Mouse (Mus musculus) stomach, postnatal 0 days (tissue): Measurements from ENCODE around the gene Prc1. TPM values are rescaled to one million over a fixed set of nuclear protein-coding genes. Genes with fewer than 3 reads are reported as not detected.

Experiments used
- ATAC-seq: fragments of 200-750 bp; cut with Nextera tagmentation; 2 replicates; pipeline ENCODE4 v1.8.0; 2017; ENCODE audit not compliant: low FRiP score, low TSS enrichment
- DNase-seq: peaks from one replicate; pipeline ENCODE4 v3.0.0-alpha.2; 2016; ENCODE audit warnings: low spot score
- H3K27ac ChIP-seq: fragments of 300-500 bp; sonication (generic); replicated peaks from 2 replicates; pipeline ENCODE4 v1.5.1; 2014; ENCODE audit warnings: mild to moderate bottlenecking, control low read depth
- H3K27me3 ChIP-seq: fragments of 300-500 bp; sonication (generic); 2 replicates; pipeline ENCODE4 v1.6.1; 2014; ENCODE audit warnings: low read length; ENCODE audit not compliant: control insufficient read depth, insufficient read depth
- H3K36me3 ChIP-seq: fragments of 300-500 bp; sonication (generic); 2 replicates; pipeline ENCODE4 v1.6.1; 2014; ENCODE audit warnings: low read length, mixed read lengths; ENCODE audit not compliant: control insufficient read depth, insufficient read depth
- H3K4me1 ChIP-seq: fragments of 300-500 bp; sonication (generic); replicated peaks from 2 replicates; pipeline ENCODE4 v1.6.1; 2014; ENCODE audit warnings: antibody characterized with exemption; ENCODE audit not compliant: control insufficient read depth, insufficient read depth
- H3K4me2 ChIP-seq: fragments of 300-500 bp; sonication (generic); replicated peaks from 2 replicates; pipeline ENCODE4 v1.6.1; 2014; ENCODE audit warnings: low read depth, mild to moderate bottlenecking, control low read depth, moderate library complexity
- H3K4me3 ChIP-seq: fragments of 300-500 bp; sonication (generic); 2 replicates; pipeline ENCODE4 v1.5.1; 2014; ENCODE audit warnings: low read depth, low read length, control low read depth
- H3K9ac ChIP-seq: fragments of 300-500 bp; sonication (generic); 2 replicates; pipeline ENCODE4 v1.6.1; 2014; ENCODE audit warnings: mild to moderate bottlenecking, low read length, control low read depth, mixed read lengths
- H3K9me3 ChIP-seq: fragments of 300-500 bp; sonication (generic); 2 replicates; pipeline ENCODE4 v1.6.1; 2016; ENCODE audit warnings: low read length; ENCODE audit not compliant: control insufficient read depth
- CTCF ChIP-seq: IDR thresholded peaks from 2 replicates; pipeline ENCODE4 v1.5.1; 2016; ENCODE audit warnings: antibody characterized with exemption, low read depth, mild to moderate bottlenecking, moderate library complexity
- EP300 ChIP-seq: optimal IDR thresholded peaks from 2 replicates; pipeline ENCODE3; 2016; ENCODE audit warnings: antibody characterized with exemption
- WGBS: fragments of 180-500 bp; shearing (Covaris S2); extraction: QIAGEN DNeasy Blood & Tissue Kit; methylation state at CpG from one replicate; pipeline ENCODE4 v1.1.7; 2014; 5-methylcytosine and 5-hydroxymethylcytosine counted together
- polyA plus RNA-seq: library from polyadenylated mRNA; unstranded; fragments of >200 nt; fragmentation: Nextera tagmentation; extraction: Ambion mirVana; gene quantifications from 2 replicates; pipeline ENCODE4 v1.2.1, GENCODE M21; 2015

The Prc1 gene
- polyA plus RNA-seq, 1 experiment from 2014 or later = 38.0 TPM

DNA sequence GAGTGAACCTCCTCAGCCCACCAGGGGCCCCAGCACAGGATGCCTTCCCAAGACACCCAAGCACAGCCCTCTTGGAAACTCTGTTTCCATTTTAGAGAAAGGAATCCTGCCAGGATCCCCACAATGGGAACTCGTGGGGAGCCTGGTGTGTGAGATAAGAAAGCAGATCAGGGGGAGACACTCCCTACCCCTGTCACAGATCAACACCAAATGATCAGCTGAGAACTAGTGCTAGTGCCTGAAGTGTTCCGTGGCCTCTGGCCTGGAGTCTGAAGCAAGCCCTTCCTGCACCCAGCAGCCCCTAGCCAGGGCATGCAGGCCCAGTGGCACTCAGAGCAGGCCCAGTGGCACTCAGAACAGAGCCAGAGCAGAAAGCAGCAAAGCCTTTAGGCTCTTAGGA is 56.6 kb downstream of the Prc1 start:
- H3K36me3 ChIP-seq = peaks cover 5% of the 10 kb centered on the region
- H3K9me3 ChIP-seq = no peaks in the 10 kb centered on the region
- no peaks in the 10 kb centered on the region for H3K27me3 ChIP-seq
- 76% methylated on average over 2 of the region's 2 CpGs for WGBS
- no peak overlapping the region for H3K4me2 ChIP-seq
- H3K4me1 ChIP-seq = no peaks in the 10 kb centered on the region
- no peak for DNase-seq
- no peak for TF ChIP-seq EP300
- TF ChIP-seq CTCF = no peak
- no peak overlapping the region for H3K9ac ChIP-seq
- no peak overlapping the region for H3K4me3 ChIP-seq
- ATAC-seq = no peak
- H3K27ac ChIP-seq = no peak overlapping the region

DNA sequence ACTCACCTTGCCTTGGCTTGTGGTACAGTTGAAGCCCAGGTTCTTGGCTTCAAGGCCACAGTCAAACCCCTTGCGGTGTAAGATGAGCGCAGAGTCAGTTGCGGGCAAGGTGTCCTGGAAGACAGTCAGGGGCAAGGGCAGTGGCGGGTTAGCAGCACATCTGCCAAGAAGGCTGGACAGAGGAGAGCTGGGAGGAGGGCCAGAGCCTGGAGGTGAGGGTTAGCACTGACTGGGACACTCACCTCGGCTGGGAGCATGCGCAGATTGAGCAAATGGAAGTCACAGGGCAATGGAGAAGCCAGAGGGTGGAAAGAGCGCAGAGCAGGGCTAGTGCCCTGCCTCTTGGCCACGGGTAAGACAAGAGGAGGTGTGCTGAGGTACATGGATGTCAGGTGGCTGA is 58.7 kb downstream of the Prc1 start:
- ATAC-seq = no peak
- no peak overlapping the region for H3K4me2 ChIP-seq
- no peaks in the 10 kb centered on the region for H3K4me1 ChIP-seq
- no peaks in the 10 kb centered on the region for H3K27me3 ChIP-seq
- no peak overlapping the region for H3K4me3 ChIP-seq
- no peak overlapping the region for H3K9ac ChIP-seq
- 92% methylated on average over 8 of the region's 8 CpGs for WGBS
- DNase-seq = no peak
- H3K9me3 ChIP-seq = no peaks in the 10 kb centered on the region
- H3K27ac ChIP-seq = no peak overlapping the region
- TF ChIP-seq CTCF = no peak
- TF ChIP-seq EP300 = no peak
- H3K36me3 ChIP-seq = peaks cover 11% of the 10 kb centered on the region

DNA sequence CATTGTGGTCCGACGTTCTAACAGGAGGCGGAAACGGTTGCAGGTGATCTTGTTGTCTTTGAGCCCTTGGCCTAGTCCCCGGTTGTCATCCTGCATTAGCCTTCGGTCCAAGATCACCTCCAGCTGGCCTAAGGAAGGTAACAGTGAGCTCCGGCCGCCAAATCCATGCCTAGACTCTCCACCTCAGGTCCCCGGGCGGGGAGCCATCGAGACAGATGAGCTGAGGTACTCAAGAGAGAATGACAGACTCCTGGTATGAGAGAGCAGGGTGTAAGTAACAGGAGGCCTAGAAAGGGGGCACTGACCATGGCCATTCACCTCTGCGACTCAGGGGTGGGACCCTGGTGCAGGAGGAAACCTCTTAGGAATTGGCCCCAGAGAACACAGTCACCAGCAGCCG is 62.1 kb downstream of the Prc1 start:
- TF ChIP-seq EP300 = no peak
- TF ChIP-seq CTCF = no peak
- Histone ChIP-seq H3K4me1 (no peaks in the 10 kb centered on the region), H3K27me3 (no peaks in the 10 kb centered on the region), H3K36me3 (peaks cover 25% of the 10 kb centered on the region), H3K9ac (no peak overlapping the region), H3K9me3 (no peaks in the 10 kb centered on the region), H3K27ac (no peak overlapping the region), H3K4me3 (no peak overlapping the region), H3K4me2 (no peak overlapping the region)
- DNase-seq (no peak), ATAC-seq (no peak)
- WGBS = 92% methylated on average over 13 of the region's 13 CpGs

DNA sequence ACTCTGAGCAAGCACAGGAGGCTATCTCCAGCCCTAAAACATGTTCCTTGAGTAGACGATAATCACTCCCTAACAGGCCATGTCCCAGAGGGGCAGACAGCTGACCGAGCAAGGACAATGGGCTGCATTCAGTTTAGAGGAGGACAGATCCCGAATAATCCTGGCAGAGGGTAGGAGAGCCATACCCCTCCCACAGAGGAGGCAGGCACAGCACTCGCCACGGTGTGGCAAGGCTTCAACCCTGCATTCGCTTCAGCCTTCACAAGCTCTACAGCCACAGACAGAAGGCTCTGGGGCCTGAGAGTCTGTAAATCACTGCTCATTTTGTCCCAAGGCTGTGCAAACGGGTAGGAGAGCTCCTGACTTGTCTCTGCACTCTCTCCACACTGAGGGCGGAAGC is 62.9 kb downstream of the Prc1 start:
- no peak overlapping the region for H3K9ac ChIP-seq
- H3K27ac ChIP-seq = no peak overlapping the region
- no peak overlapping the region for H3K4me3 ChIP-seq
- no peak for ATAC-seq
- TF ChIP-seq EP300 (no peak), CTCF (no peak)
- H3K36me3 ChIP-seq = peaks cover 27% of the 10 kb centered on the region
- no peak for DNase-seq
- H3K4me1 ChIP-seq = no peaks in the 10 kb centered on the region
- H3K27me3 ChIP-seq = no peaks in the 10 kb centered on the region
- 81% methylated on average over 8 of the region's 8 CpGs for WGBS
- no peak overlapping the region for H3K4me2 ChIP-seq
- no peaks in the 10 kb centered on the region for H3K9me3 ChIP-seq

DNA sequence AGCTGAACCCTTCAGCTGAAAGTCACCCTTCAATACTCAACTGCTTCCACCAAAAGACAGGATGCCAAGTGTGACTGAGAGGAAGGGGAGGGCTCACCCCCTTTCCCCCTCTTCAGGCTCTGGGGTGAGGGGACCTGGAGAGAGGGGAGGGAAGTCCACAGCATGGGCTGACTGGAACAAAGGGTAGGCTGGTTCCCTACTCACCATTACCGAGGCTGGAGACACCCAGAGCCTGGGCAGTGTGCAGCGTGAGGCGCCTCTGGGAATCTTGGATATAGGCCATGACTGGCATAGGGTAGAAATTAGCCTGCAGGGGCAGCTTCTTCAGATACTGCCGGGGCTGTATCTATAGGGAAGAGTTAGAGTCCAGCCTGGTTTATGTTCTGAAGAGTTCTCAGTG is 63.8 kb downstream of the Prc1 start:
- H3K27ac ChIP-seq = no peak overlapping the region
- WGBS = 75% methylated on average over 4 of the region's 4 CpGs

DNA sequence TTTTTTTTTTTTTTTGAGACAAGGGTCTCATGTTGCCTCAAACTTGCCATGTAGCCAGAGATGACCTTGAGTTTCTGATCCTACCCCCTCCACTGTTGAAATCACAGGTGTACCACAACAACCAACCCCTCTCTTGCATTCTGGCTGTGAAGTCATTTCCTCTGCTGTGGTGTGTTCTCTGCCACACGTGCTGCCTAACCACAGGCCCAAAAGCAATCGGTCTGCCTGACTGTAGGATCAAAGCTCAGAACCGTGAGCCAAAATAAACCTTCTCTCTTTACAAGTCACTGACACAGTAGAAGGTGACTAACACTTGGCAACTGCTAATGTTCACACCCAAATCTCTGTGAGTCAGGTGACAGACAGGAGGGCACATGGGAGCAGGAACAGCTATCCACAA is 66.2 kb downstream of the Prc1 start:
- Histone ChIP-seq H3K27me3 (no peaks in the 10 kb centered on the region), H3K9ac (no peak overlapping the region), H3K4me3 (no peak overlapping the region), H3K36me3 (peaks cover 36% of the 10 kb centered on the region), H3K9me3 (no peaks in the 10 kb centered on the region), H3K4me1 (no peaks in the 10 kb centered on the region), H3K4me2 (no peak overlapping the region), H3K27ac (no peak overlapping the region)
- 29% methylated on average over 3 of the region's 3 CpGs for WGBS
- DNase-seq = no peak
- TF ChIP-seq EP300 (no peak), CTCF (no peak)
- ATAC-seq = no peak

More for the DNA sequence above, 63.8 kb downstream of the Prc1 start:
- H3K9ac ChIP-seq = no peak overlapping the region
- H3K4me3 ChIP-seq = no peak overlapping the region
- H3K9me3 ChIP-seq = no peaks in the 10 kb centered on the region
- ATAC-seq (no peak), DNase-seq (no peak)
- no peaks in the 10 kb centered on the region for H3K27me3 ChIP-seq
- H3K36me3 ChIP-seq = peaks cover 36% of the 10 kb centered on the region
- H3K4me2 ChIP-seq = no peak overlapping the region
- TF ChIP-seq EP300 (no peak), CTCF (no peak)
- no peaks in the 10 kb centered on the region for H3K4me1 ChIP-seq

DNA sequence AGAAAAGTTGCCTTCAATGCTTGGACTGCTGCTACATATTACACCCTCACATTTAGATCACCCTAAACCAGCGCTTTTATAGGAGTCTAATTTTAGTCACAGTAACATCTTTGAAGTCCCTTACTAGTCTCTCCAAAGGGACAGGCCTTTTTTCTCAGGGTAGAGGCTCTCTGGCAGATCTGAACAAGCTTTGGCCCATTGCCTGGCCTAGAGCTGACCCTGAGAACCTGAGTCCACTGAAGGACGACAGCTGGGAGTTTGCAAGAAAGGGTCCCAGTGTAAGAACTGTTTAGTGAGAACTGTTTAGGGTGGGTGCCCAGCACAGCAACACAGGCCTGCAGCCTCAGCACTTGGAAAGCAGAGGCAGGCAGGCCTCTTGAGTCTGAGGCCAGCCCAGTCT is 71.5 kb downstream of the Prc1 start:
- no peaks in the 10 kb centered on the region for H3K27me3 ChIP-seq
- no peaks in the 10 kb centered on the region for H3K9me3 ChIP-seq
- no peak for DNase-seq
- H3K27ac ChIP-seq = no peak overlapping the region
- ATAC-seq = no peak
- no peaks in the 10 kb centered on the region for H3K4me1 ChIP-seq
- TF ChIP-seq EP300 = no peak
- no peak for TF ChIP-seq CTCF
- H3K36me3 ChIP-seq = peaks cover 30% of the 10 kb centered on the region
- H3K4me3 ChIP-seq = no peak overlapping the region
- 71% methylated on average over 2 of the region's 2 CpGs for WGBS
- H3K9ac ChIP-seq = no peak overlapping the region
- H3K4me2 ChIP-seq = no peak overlapping the region

Other genes starting within 250 kb of the Prc1 start
- 288 TPM in 2 replicates for gene Idh2, start 179.1 kb upstream of the Prc1 start, polyA plus RNA-seq
- gene Sema4b, start 107.6 kb upstream of the Prc1 start, polyA plus RNA-seq = 19.4 and 19.9 TPM in 2 replicates
- gene Cib1, start 61.6 kb upstream of the Prc1 start, polyA plus RNA-seq = 187 and 189 TPM in 2 replicates
- 2.9 and 3.2 TPM in 2 replicates for gene Gdpgp1, start 61.6 kb upstream of the Prc1 start, polyA plus RNA-seq
- 1.2 TPM in 2 replicates for gene Ttll13, start 48.1 kb upstream of the Prc1 start, polyA plus RNA-seq
- 33.6 and 34.5 TPM in 2 replicates for gene Ngrn, start 33.2 kb upstream of the Prc1 start, polyA plus RNA-seq
- 4.9 and 7.5 TPM in 2 replicates for gene Vps33b, start 24.8 kb upstream of the Prc1 start, polyA plus RNA-seq
- 3.7 and 3.8 TPM in 2 replicates for gene Rccd1, start 30.0 kb downstream of the Prc1 start, polyA plus RNA-seq
- gene Unc45a, start 46.6 kb downstream of the Prc1 start, polyA plus RNA-seq = 30.7 and 34.5 TPM in 2 replicates
- gene Hddc3, start 48.7 kb downstream of the Prc1 start, polyA plus RNA-seq = 8.6 and 10.4 TPM in 2 replicates
- 3.6 and 5.3 TPM in 2 replicates for gene Man2a2, start 76.9 kb downstream of the Prc1 start, polyA plus RNA-seq
- 6.2 TPM in 2 replicates for gene Fes, start 93.5 kb downstream of the Prc1 start, polyA plus RNA-seq
- 17.6 and 20.8 TPM in 2 replicates for gene Furin, start 111.0 kb downstream of the Prc1 start, polyA plus RNA-seq
- gene Blm, start 240.7 kb downstream of the Prc1 start, polyA plus RNA-seq = 3.2 TPM in 2 replicates